Mouse (Mus musculus) limb, embryonic 11.5 days (tissue): ENCODE results near the gene Sfmbt2. TPM values are rescaled to one million over a fixed set of nuclear protein-coding genes. Genes with fewer than 3 reads are reported as not detected.

Experiments used
- ATAC-seq: fragments of 200-750 bp; cut with Nextera tagmentation; 2 replicates; pipeline ENCODE4 v1.8.0; 2017; ENCODE audit warnings: low read depth; ENCODE audit not compliant: insufficient number of reproducible peaks, low FRiP score, low TSS enrichment
- DNase-seq: peaks from one replicate; pipeline ENCODE4 v3.0.0-alpha.2; 2015; ENCODE audit warnings: low spot score
- H3K27ac ChIP-seq: fragments of 300-500 bp; sonication (generic); replicated peaks from 2 replicates; pipeline ENCODE4 v1.5.1; 2014; ENCODE audit warnings: low read depth, mild to moderate bottlenecking, low read length
- H3K27me3 ChIP-seq: fragments of 300-500 bp; sonication (generic); 2 replicates; pipeline ENCODE4 v1.6.1; 2014; ENCODE audit warnings: mild to moderate bottlenecking, low read length, mixed read lengths; ENCODE audit not compliant: control insufficient read depth, insufficient read depth
- H3K36me3 ChIP-seq: fragments of 300-500 bp; sonication (generic); 2 replicates; pipeline ENCODE4 v1.6.1; 2014; ENCODE audit warnings: mild to moderate bottlenecking, low read length, moderate library complexity, mixed read lengths; ENCODE audit not compliant: control insufficient read depth, insufficient read depth
- H3K4me1 ChIP-seq: fragments of 300-500 bp; sonication (generic); 2 replicates; pipeline ENCODE4 v1.6.1; 2014; ENCODE audit warnings: low read length, mixed read lengths; ENCODE audit not compliant: control insufficient read depth, insufficient read depth
- H3K4me2 ChIP-seq: fragments of 300-500 bp; sonication (generic); 2 replicates; pipeline ENCODE4 v1.6.1; 2014; ENCODE audit warnings: low read depth, mild to moderate bottlenecking, moderate library complexity; ENCODE audit not compliant: severe bottlenecking
- H3K4me3 ChIP-seq: fragments of 300-500 bp; sonication (generic); 2 replicates; pipeline ENCODE4 v1.5.1; 2014; ENCODE audit warnings: low read depth, low read length
- H3K9ac ChIP-seq: fragments of 300-500 bp; sonication (generic); 2 replicates; pipeline ENCODE4 v1.6.1; 2014; ENCODE audit warnings: mild to moderate bottlenecking, low read length
- H3K9me3 ChIP-seq: fragments of 300-500 bp; sonication (generic); 2 replicates; pipeline ENCODE4 v1.6.1; 2016; ENCODE audit warnings: low read length; ENCODE audit not compliant: control insufficient read depth
- WGBS: fragments of 180-500 bp; shearing (Covaris S2); extraction: QIAGEN DNeasy Blood & Tissue Kit; methylation state at CpG from one replicate; pipeline ENCODE4 v1.1.7; 2014; 5-methylcytosine and 5-hydroxymethylcytosine counted together
- polyA plus RNA-seq: library from polyadenylated mRNA; unstranded; fragments of >200 nt; fragmentation: Nextera tagmentation; extraction: Ambion mirVana; gene quantifications from 2 replicates; pipeline ENCODE4 v1.2.1, GENCODE M21; 2014

The Sfmbt2 gene
- polyA plus RNA-seq: 1.1 and 1.6 TPM in 2 replicates

DNA sequence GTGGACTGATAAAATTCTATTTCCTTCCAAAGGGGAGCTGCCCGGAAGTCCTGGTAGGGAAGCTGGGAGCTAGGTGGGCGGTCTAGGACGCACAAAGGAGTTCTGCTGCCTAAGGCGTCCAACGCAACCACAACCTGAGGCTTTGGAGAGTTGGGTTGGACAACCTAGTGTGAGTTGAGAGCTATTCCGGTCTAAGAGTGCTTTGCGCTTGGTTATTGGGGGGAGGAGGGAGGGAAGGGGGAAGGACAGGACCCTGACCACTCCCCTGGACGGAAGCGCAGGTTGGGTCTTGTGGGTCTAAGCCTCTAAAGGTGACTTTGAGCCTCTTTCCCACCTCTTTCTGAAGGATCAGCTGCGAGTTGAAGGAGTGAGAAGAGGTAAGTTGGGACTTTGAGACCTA lies at the start of gene Sfmbt2:
Gene Sfmbt2 (plus strand): TSS at position 335 of the 400 bp plus-strand sequence.
- DNase-seq: peak; percentile 37

DNA sequence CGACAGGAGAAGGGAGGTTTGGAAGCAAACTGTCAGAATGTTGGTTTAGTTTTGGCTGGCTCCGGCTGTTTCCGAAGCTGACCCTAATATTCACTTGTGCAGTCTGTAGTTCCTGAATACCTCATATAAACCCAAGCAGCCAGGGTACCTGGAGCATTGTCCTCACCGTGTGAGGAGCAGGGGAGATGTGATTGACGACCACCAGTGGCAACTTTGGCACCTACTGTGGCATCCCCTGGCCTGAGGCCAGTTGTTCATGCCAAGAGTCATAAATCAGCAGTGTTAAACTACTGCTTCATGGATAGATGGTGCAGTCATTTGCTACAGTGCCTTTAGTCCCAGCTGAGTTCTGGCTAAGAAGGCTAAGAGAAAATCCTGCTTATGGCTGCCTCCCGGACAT lies 49.2 kb upstream of the Sfmbt2 start:
- no peak overlapping the region for H3K27ac ChIP-seq
- no peaks in the 10 kb centered on the region for H3K36me3 ChIP-seq
- H3K4me2 ChIP-seq: no peak overlapping the region
- no peaks in the 10 kb centered on the region for H3K27me3 ChIP-seq
- DNase-seq (no peak), ATAC-seq (no peak)
- H3K9ac ChIP-seq: no peak overlapping the region
- no peaks in the 10 kb centered on the region for H3K9me3 ChIP-seq
- H3K4me3 ChIP-seq: no peak overlapping the region
- 58% methylated on average over 6 of the region's 6 CpGs for WGBS
- no peaks in the 10 kb centered on the region for H3K4me1 ChIP-seq

More for the DNA sequence above, at the start of gene Sfmbt2:
- H3K4me1 ChIP-seq: peaks cover 7% of the 10 kb centered on the region; the same call in 1 of the 2 replicates
- H3K4me2 ChIP-seq: no peak within 1 kb of the TSS
- no peak within 1 kb of the TSS for H3K4me3 ChIP-seq
- H3K27ac ChIP-seq: no peak within 1 kb of the TSS
- H3K9me3 ChIP-seq: no peaks in the 10 kb centered on the region
- no peak within 1 kb of the TSS for H3K9ac ChIP-seq
- H3K27me3 ChIP-seq: peaks cover 57% of the 10 kb centered on the region
- under 1% methylated on average over 10 of the region's 10 CpGs for WGBS
- H3K36me3 ChIP-seq: no peaks in the 10 kb centered on the region
- ATAC-seq: no peak

DNA sequence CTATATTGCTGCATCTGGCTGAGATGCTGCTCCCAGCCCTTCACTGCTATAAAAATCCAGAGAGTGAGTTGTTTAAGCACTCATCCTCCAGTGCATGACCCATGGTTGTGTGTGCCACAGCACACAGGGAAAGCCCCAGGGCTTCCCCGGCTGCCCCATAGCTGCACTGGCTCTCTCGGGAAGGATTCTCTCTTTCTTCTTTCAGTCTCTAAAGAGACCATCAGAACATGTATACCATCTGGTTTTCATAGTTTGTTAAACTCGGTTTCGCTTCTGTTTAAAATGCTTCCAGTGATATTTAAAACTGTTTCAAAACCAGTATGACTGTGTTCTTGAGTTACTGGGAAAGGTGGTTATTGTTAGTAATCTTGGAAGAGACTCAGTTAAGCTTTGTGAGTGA lies 47.1 kb upstream of the Sfmbt2 start:
- Histone ChIP-seq H3K9ac (no peak overlapping the region), H3K36me3 (no peaks in the 10 kb centered on the region), H3K4me3 (no peak overlapping the region), H3K27me3 (no peaks in the 10 kb centered on the region), H3K9me3 (no peaks in the 10 kb centered on the region), H3K4me2 (no peak overlapping the region), H3K27ac (no peak overlapping the region), H3K4me1 (no peaks in the 10 kb centered on the region)
- ATAC-seq (no peak), DNase-seq (no peak)
- WGBS: 80% methylated on average over 4 of the region's 4 CpGs

DNA sequence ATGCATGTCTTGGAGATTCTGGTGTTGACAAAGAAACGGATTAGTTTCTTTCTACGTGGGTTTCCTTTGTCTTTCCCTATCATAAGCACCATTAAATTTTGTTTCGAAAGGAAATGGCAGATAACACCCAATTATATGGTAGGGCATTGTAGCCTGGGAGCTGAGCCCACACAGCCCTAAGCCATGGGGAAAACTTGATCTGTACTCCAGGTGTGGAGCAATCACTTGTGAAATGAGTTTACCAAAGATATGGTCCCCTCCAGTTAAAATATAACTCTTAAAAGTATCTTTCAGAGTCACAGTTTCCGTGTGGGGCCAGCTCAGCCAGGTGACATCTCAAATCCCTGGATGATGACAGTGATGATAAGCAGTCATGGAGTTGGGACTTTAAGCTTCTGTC lies 45.3 kb upstream of the Sfmbt2 start:
- Histone ChIP-seq H3K36me3 (no peaks in the 10 kb centered on the region), H3K4me3 (no peak overlapping the region), H3K4me1 (no peaks in the 10 kb centered on the region), H3K27ac (no peak overlapping the region), H3K27me3 (no peaks in the 10 kb centered on the region), H3K4me2 (no peak overlapping the region), H3K9ac (no peak overlapping the region), H3K9me3 (no peaks in the 10 kb centered on the region)
- 83% methylated on average over 4 of the region's 4 CpGs for WGBS
- no peak for DNase-seq
- no peak for ATAC-seq

DNA sequence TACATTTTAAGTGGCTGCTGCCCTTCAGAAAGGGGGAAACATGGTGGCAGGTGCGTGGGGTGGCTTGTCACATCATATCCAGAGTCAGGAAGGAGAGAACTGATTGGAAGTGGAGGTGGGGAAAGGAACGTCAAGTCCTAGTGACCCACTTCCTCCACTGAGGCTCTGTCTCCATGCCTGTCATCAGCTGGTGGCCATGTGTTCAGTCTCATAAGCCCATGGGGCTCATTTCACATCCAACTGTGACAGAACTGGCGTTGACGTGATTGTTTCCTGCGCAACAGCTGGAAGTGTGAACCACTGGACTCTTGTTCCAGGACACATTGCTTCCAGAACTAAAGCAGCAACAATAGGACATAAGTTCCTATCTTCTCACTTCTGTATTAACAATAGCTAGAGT lies 40.1 kb upstream of the Sfmbt2 start:
- DNase-seq: peak; percentile 48
- no peaks in the 10 kb centered on the region for H3K9me3 ChIP-seq
- H3K4me3 ChIP-seq: no peak overlapping the region
- no peaks in the 10 kb centered on the region for H3K27me3 ChIP-seq
- ATAC-seq: peak; percentile 31; the same call in 1 of the 2 replicates
- WGBS: 48% methylated on average over 5 of the region's 5 CpGs
- H3K36me3 ChIP-seq: no peaks in the 10 kb centered on the region
- no peaks in the 10 kb centered on the region for H3K4me1 ChIP-seq
- no peak overlapping the region for H3K9ac ChIP-seq
- H3K4me2 ChIP-seq: no peak overlapping the region
- H3K27ac ChIP-seq: no peak overlapping the region

DNA sequence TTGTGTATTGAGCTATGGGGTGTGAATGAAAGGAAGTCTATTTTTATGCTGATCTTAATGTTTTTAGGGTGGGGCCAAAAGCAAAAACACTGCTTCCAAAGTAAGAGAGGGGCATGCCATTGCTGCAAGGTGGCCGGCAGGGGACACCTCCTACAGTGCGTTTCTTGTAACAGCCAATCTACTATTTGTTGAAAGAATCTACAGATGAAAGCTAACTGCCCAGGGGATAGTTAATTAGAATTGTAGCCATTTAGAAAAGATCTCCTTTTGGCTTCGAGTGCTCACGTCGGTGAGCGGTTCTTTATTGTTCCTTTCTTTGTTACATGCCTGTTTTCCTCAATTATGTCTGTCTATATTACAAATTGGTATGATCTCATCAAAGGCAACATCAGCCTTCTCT lies 36.0 kb upstream of the Sfmbt2 start:
- no peak overlapping the region for H3K4me3 ChIP-seq
- H3K27me3 ChIP-seq: no peaks in the 10 kb centered on the region
- no peaks in the 10 kb centered on the region for H3K4me1 ChIP-seq
- DNase-seq (no peak), ATAC-seq (no peak)
- H3K9ac ChIP-seq: no peak overlapping the region
- WGBS: 22% methylated on average over 6 of the region's 6 CpGs
- no peak overlapping the region for H3K27ac ChIP-seq
- no peak overlapping the region for H3K4me2 ChIP-seq
- no peaks in the 10 kb centered on the region for H3K9me3 ChIP-seq
- no peaks in the 10 kb centered on the region for H3K36me3 ChIP-seq

DNA sequence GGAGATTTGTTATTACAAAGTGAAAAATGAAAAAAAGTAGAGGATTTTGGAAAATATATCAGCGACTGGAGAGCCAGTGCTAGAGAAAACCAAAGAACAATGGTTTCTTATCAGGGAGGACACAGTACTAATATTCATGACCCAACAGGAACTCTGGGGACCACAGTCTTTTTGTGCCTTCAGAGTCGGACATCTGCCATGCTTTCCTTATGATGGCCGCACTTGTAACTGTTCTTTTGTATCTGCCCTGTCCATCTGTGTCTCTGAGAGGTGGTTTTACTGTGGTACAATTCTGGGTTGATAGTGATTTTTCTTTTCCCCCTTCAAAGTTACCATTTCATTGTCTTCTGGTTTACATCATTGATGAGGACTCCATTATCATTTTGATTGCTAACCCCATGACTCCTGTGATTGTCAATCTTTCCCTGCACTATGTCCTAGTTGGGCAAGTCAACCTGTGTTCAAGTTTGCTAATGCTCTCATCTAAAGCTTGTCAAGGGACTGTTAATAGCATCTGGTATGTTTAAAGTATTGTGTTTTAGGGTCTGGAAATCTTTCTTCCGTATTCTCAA lies 35.2 kb upstream of the Sfmbt2 start:
- WGBS: 72% methylated on average over 4 of the region's 4 CpGs
- Histone ChIP-seq H3K9me3 (no peaks in the 10 kb centered on the region), H3K9ac (no peak overlapping the region), H3K27me3 (no peaks in the 10 kb centered on the region), H3K4me3 (no peak overlapping the region), H3K4me1 (no peaks in the 10 kb centered on the region), H3K36me3 (no peaks in the 10 kb centered on the region), H3K4me2 (no peak overlapping the region), H3K27ac (no peak overlapping the region)
- no peak for DNase-seq
- no peak for ATAC-seq

DNA sequence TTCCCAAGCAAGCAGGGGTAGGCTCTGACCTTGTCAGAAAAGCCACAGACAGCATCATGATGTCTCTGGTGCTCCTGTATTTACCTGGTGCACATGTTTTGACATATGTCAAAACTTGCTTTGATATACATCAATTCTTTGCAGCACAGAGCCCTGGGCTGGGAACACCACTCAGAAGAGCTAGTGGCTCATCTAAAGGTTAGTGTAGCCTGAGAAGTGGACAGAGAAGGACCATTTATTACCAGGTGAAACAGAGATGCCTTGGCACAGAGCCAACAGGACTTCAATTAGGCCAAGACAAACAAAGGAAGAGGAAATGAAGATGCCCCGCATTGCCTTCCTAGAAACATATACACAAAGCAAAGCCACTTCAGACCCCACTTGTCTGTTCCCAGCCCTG lies 30.3 kb upstream of the Sfmbt2 start:
- H3K9ac ChIP-seq: no peak overlapping the region
- ATAC-seq: no peak
- no peaks in the 10 kb centered on the region for H3K4me1 ChIP-seq
- no peak overlapping the region for H3K4me2 ChIP-seq
- 84% methylated on average over 1 of the region's 1 CpGs for whole genome bisulfite sequencing
- H3K27ac ChIP-seq: no peak overlapping the region
- H3K27me3 ChIP-seq: no peaks in the 10 kb centered on the region
- no peaks in the 10 kb centered on the region for H3K36me3 ChIP-seq
- no peaks in the 10 kb centered on the region for H3K9me3 ChIP-seq
- no peak for DNase-seq
- no peak overlapping the region for H3K4me3 ChIP-seq

DNA sequence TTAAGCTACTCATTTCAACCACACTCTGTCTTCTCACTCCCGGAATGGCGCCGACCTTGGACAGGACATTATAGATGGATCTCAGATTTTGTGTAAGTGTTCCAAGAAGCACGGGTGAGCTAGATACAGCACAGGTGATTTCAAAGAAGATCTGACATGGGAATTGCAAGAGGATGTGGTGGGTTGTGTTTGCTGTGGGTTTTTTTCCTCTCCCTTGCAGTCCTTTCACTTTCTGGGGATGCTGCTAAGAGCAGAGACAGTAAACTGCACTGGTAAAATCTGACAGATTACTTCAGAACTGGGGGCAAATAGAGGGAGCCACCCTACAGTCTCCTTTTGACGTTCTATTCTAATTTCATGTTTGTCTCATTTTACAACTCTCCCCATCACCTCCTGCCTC lies 26.8 kb upstream of the Sfmbt2 start:
- Histone ChIP-seq H3K4me2 (no peak overlapping the region), H3K27ac (no peak overlapping the region), H3K9ac (no peak overlapping the region), H3K4me3 (no peak overlapping the region), H3K27me3 (no peaks in the 10 kb centered on the region), H3K4me1 (peaks cover 4% of the 10 kb centered on the region; the same call in 1 of the 2 replicates), H3K36me3 (no peaks in the 10 kb centered on the region), H3K9me3 (no peaks in the 10 kb centered on the region)
- ATAC-seq: no peak
- no peak for DNase-seq
- WGBS: 83% methylated on average over 5 of the region's 5 CpGs
